Mouse (Mus musculus): ENCODE results near the gene Wasl. TPM values are rescaled to one million over a fixed set of nuclear protein-coding genes. Genes with fewer than 3 reads are reported as not detected.

Gene Wasl
- polyA plus RNA-seq, 1 experiment: 48.7 TPM

- no peak overlapping the region for H3K4me3 ChIP-seq (replicated peaks; ENCODE audit: insufficient read depth, low read depth, low read length)
- DNase-seq: no peak
- H3K27me3 ChIP-seq (ENCODE audit: control insufficient read depth, insufficient read depth, low read length): no peaks in the 10 kb centered on the region
- TF ChIP-seq CTCF (IDR thresholded peaks at IDR 0.05; ENCODE audit: borderline replicate concordance, insufficient read depth, low read depth, low read length): no peak
- TF ChIP-seq POLR2A (IDR thresholded peaks at IDR 0.05; ENCODE audit: borderline replicate concordance, insufficient read depth, low read length): no peak
- no peaks in the 10 kb centered on the region for H3K4me1 ChIP-seq (ENCODE audit: control insufficient read depth, insufficient read depth, low read length)
- H3K27ac ChIP-seq (ENCODE audit: insufficient read depth, low read length): no peak overlapping the region
- WGBS: 49% methylated on average over 10 of the region's 10 CpGs
Observed at GRCm38 (mm10) chr6:24591525-24592218, 73.1 kb downstream of the Wasl start.

GRCm38 (mm10) chr6:24590282-24590681, 74.5 kb downstream of the Wasl start:
- Histone ChIP-seq H3K27me3 (ENCODE audit: control insufficient read depth, insufficient read depth, low read length) (no peaks in the 10 kb centered on the region), H3K4me3 (replicated peaks; ENCODE audit: insufficient read depth, low read depth, low read length) (no peak overlapping the region), H3K4me1 (ENCODE audit: control insufficient read depth, insufficient read depth, low read length) (no peaks in the 10 kb centered on the region), H3K27ac (ENCODE audit: insufficient read depth, low read length) (no peak overlapping the region)
- no peak for TF ChIP-seq POLR2A (IDR thresholded peaks at IDR 0.05; ENCODE audit: borderline replicate concordance, insufficient read depth, low read length)
- TF ChIP-seq CTCF (IDR thresholded peaks at IDR 0.05; ENCODE audit: borderline replicate concordance, insufficient read depth, low read depth, low read length): no peak
- WGBS: 89% methylated on average over 5 of the region's 5 CpGs
- no peak for DNase-seq

- H3K4me1 ChIP-seq (ENCODE audit: control insufficient read depth, insufficient read depth, low read length): no peaks in the 10 kb centered on the region
- peak in 1 of 2 experiments; percentile 37 for DNase-seq
- H3K4me3 ChIP-seq (replicated peaks; ENCODE audit: insufficient read depth, low read depth, low read length): no peak overlapping the region
- H3K27me3 ChIP-seq (ENCODE audit: control insufficient read depth, insufficient read depth, low read length): no peaks in the 10 kb centered on the region
- no peak overlapping the region for H3K27ac ChIP-seq (ENCODE audit: insufficient read depth, low read length)
- WGBS: 3% methylated on average over 3 of the region's 3 CpGs
- TF ChIP-seq CTCF (IDR thresholded peaks at IDR 0.05; ENCODE audit: borderline replicate concordance, insufficient read depth, low read depth, low read length) (no peak), POLR2A (IDR thresholded peaks at IDR 0.05; ENCODE audit: borderline replicate concordance, insufficient read depth, low read length) (no peak)
Observed at GRCm38 (mm10) chr6:24586885-24587284, 77.9 kb downstream of the Wasl start.

- DNase-seq: no peak
- Histone ChIP-seq H3K27me3 (ENCODE audit: control insufficient read depth, insufficient read depth, low read length) (no peaks in the 10 kb centered on the region), H3K4me3 (replicated peaks; ENCODE audit: insufficient read depth, low read depth, low read length) (no peak overlapping the region), H3K4me1 (ENCODE audit: control insufficient read depth, insufficient read depth, low read length) (no peaks in the 10 kb centered on the region), H3K27ac (ENCODE audit: insufficient read depth, low read length) (no peak overlapping the region)
- 66% methylated on average over 10 of the region's 10 CpGs for WGBS
- no peak for TF ChIP-seq POLR2A (IDR thresholded peaks at IDR 0.05; ENCODE audit: borderline replicate concordance, insufficient read depth, low read length)
Observed at GRCm38 (mm10) chr6:24585431-24586310, 79.1 kb downstream of the Wasl start.

- no peaks in the 10 kb centered on the region for H3K4me1 ChIP-seq (ENCODE audit: control insufficient read depth, insufficient read depth, low read length)
- no peak for TF ChIP-seq CTCF (IDR thresholded peaks at IDR 0.05; ENCODE audit: borderline replicate concordance, insufficient read depth, low read depth, low read length)
- TF ChIP-seq POLR2A (IDR thresholded peaks at IDR 0.05; ENCODE audit: borderline replicate concordance, insufficient read depth, low read length): no peak
- no peaks in the 10 kb centered on the region for H3K27me3 ChIP-seq (ENCODE audit: control insufficient read depth, insufficient read depth, low read length)
- no peak for DNase-seq
- 87% methylated on average over 3 of the region's 3 CpGs for WGBS
- no peak overlapping the region for H3K27ac ChIP-seq (ENCODE audit: insufficient read depth, low read length)
- H3K4me3 ChIP-seq (replicated peaks; ENCODE audit: insufficient read depth, low read depth, low read length): no peak overlapping the region
Observed at GRCm38 (mm10) chr6:24583456-24583855, 81.4 kb downstream of the Wasl start.

- no peak for TF ChIP-seq POLR2A (IDR thresholded peaks at IDR 0.05; ENCODE audit: borderline replicate concordance, insufficient read depth, low read length)
- TF ChIP-seq CTCF (IDR thresholded peaks at IDR 0.05; ENCODE audit: borderline replicate concordance, insufficient read depth, low read depth, low read length): no peak
- DNase-seq: no peak
Observed at GRCm38 (mm10) chr6:24573319-24573718, 91.5 kb downstream of the Wasl start.

GRCm38 (mm10) chr6:24572431-24572830, 92.4 kb downstream of the Wasl start:
- Histone ChIP-seq H3K27ac (ENCODE audit: insufficient read depth, low read length) (no peak overlapping the region), H3K4me3 (replicated peaks; ENCODE audit: insufficient read depth, low read depth, low read length) (no peak overlapping the region), H3K27me3 (ENCODE audit: control insufficient read depth, insufficient read depth, low read length) (no peaks in the 10 kb centered on the region), H3K4me1 (ENCODE audit: control insufficient read depth, insufficient read depth, low read length) (no peaks in the 10 kb centered on the region)
- DNase-seq: no peak
- WGBS: 91% methylated on average over 14 of the region's 14 CpGs
- TF ChIP-seq CTCF (IDR thresholded peaks at IDR 0.05; ENCODE audit: borderline replicate concordance, insufficient read depth, low read depth, low read length) (no peak), POLR2A (IDR thresholded peaks at IDR 0.05; ENCODE audit: borderline replicate concordance, insufficient read depth, low read length) (no peak)

More at GRCm38 (mm10) chr6:24573319-24573718, 91.5 kb downstream of the Wasl start:
- no peak overlapping the region for H3K4me3 ChIP-seq (replicated peaks; ENCODE audit: insufficient read depth, low read depth, low read length)
- no peak overlapping the region for H3K27ac ChIP-seq (ENCODE audit: insufficient read depth, low read length)
- H3K27me3 ChIP-seq (ENCODE audit: control insufficient read depth, insufficient read depth, low read length): no peaks in the 10 kb centered on the region
- no peaks in the 10 kb centered on the region for H3K4me1 ChIP-seq (ENCODE audit: control insufficient read depth, insufficient read depth, low read length)

GRCm38 (mm10) chr6:24571126-24571525, 93.7 kb downstream of the Wasl start:
- H3K4me3 ChIP-seq (replicated peaks; ENCODE audit: insufficient read depth, low read depth, low read length): no peak overlapping the region
- H3K4me1 ChIP-seq (ENCODE audit: control insufficient read depth, insufficient read depth, low read length): no peaks in the 10 kb centered on the region
- DNase-seq: no peak
- TF ChIP-seq POLR2A (IDR thresholded peaks at IDR 0.05; ENCODE audit: borderline replicate concordance, insufficient read depth, low read length): no peak
- no peak for TF ChIP-seq CTCF (IDR thresholded peaks at IDR 0.05; ENCODE audit: borderline replicate concordance, insufficient read depth, low read depth, low read length)
- H3K27ac ChIP-seq (ENCODE audit: insufficient read depth, low read length): no peak overlapping the region
- no peaks in the 10 kb centered on the region for H3K27me3 ChIP-seq (ENCODE audit: control insufficient read depth, insufficient read depth, low read length)
- WGBS: 65% methylated on average over 6 of the region's 6 CpGs

All from cerebellum, adult 2 months (tissue).